15 mouse cellular contexts compared by ENCODE assay signal in genomic region chr12:108909846-108910433, GRCm38 (mm10). TPM values are rescaled to one million over a fixed set of nuclear protein-coding genes. Genes with fewer than 3 reads are reported as not detected.
DNase-seq lines count a peak whose midpoint lies in the region; ATAC-seq lines count a peak whose summit lies in the region.
"Had no signal": no experiment of that assay in that cellular context is flagged by ENCODE, and none has a peak within 500 bp of the region (broad histone marks: within the 10 kb centered on the region; RNA-seq: fewer than 3 reads in every experiment).

No protein-coding gene starts in this region.

- H3K27me3 ChIP-seq in lung, embryonic 15.5 days: no peaks in the 10 kb centered on the region
- H3K27me3 ChIP-seq in embryonic facial prominence, embryonic 12.5 days: peaks cover 11% of the 10 kb centered on the region; the same call in 1 of the 2 replicates
- H3K27me3 ChIP-seq in hindbrain, embryonic 16.5 days (replicated peaks; ENCODE audit: control insufficient read depth, insufficient read depth, low read length): no peaks in the 10 kb centered on the region; the same call in 1 of the 2 replicates
- no peaks in the 10 kb centered on the region for H3K27me3 ChIP-seq in liver, embryonic 12.5 days (replicated peaks)

- H3K27ac ChIP-seq in lung, embryonic 15.5 days: peak overlapping the region; percentile 65
- peak overlapping the region; percentile 52 for H3K27ac ChIP-seq in embryonic facial prominence, embryonic 12.5 days
- H3K27ac ChIP-seq in hindbrain, embryonic 16.5 days (ENCODE audit: low read depth, low read length): no peak overlapping the region; the same call in 1 of the 2 replicates
- no peak overlapping the region for H3K27ac ChIP-seq in liver, embryonic 12.5 days
- H3K27ac ChIP-seq: forebrain, embryonic 13.5 days; heart, embryonic 13.5 days; liver, embryonic 14.5 days; macrophage had no signal

- H3K9me3 ChIP-seq in lung, embryonic 15.5 days: no peaks in the 10 kb centered on the region
- H3K9me3 ChIP-seq in embryonic facial prominence, embryonic 12.5 days: no peaks in the 10 kb centered on the region
- no peaks in the 10 kb centered on the region for H3K9me3 ChIP-seq in hindbrain, embryonic 16.5 days (ENCODE audit: control insufficient read depth, low read length)
- no peaks in the 10 kb centered on the region for H3K9me3 ChIP-seq in liver, embryonic 12.5 days (replicated peaks)
- H3K9me3 ChIP-seq: forebrain, embryonic 13.5 days; heart, embryonic 13.5 days had no signal

- no peak overlapping the region for H3K4me2 ChIP-seq in lung, embryonic 15.5 days
- no peak overlapping the region for H3K4me2 ChIP-seq in embryonic facial prominence, embryonic 12.5 days (replicated peaks)
- H3K4me2 ChIP-seq in hindbrain, embryonic 16.5 days (ENCODE audit: low read length): no peak overlapping the region
- H3K4me2 ChIP-seq in liver, embryonic 12.5 days: no peak overlapping the region
- H3K4me2 ChIP-seq: forebrain, embryonic 13.5 days; heart, embryonic 13.5 days had no signal

- no peak overlapping the region for H3K9ac ChIP-seq in lung, embryonic 15.5 days
- no peak overlapping the region for H3K9ac ChIP-seq in embryonic facial prominence, embryonic 12.5 days
- 0 out of 2 replicates have a peak overlapping the region, but pooled peaks have one; percentile 24 for H3K9ac ChIP-seq in hindbrain, embryonic 16.5 days (ENCODE audit: low read depth, low read length)
- H3K9ac ChIP-seq in liver, embryonic 12.5 days: no peak overlapping the region
- H3K9ac ChIP-seq: forebrain, embryonic 13.5 days; heart, embryonic 13.5 days; liver, embryonic 14.5 days had no signal

- H3K36me3 ChIP-seq in lung, embryonic 15.5 days: no peaks in the 10 kb centered on the region
- no peaks in the 10 kb centered on the region for H3K36me3 ChIP-seq in embryonic facial prominence, embryonic 12.5 days
- H3K36me3 ChIP-seq in hindbrain, embryonic 16.5 days (ENCODE audit: control insufficient read depth, insufficient read depth, low read length): no peaks in the 10 kb centered on the region
- no peaks in the 10 kb centered on the region for H3K36me3 ChIP-seq in liver, embryonic 12.5 days
- H3K36me3 ChIP-seq: heart, embryonic 13.5 days had no signal

- peaks cover 28% of the 10 kb centered on the region for H3K4me1 ChIP-seq in lung, embryonic 15.5 days
- peaks cover 47% of the 10 kb centered on the region for H3K4me1 ChIP-seq in embryonic facial prominence, embryonic 12.5 days
- H3K4me1 ChIP-seq in hindbrain, embryonic 16.5 days (ENCODE audit: control insufficient read depth, insufficient read depth, low read depth, low read length): peaks cover 46% of the 10 kb centered on the region
- H3K4me1 ChIP-seq in liver, embryonic 12.5 days: no peaks in the 10 kb centered on the region
- H3K4me1 ChIP-seq: heart, embryonic 13.5 days had no signal

- no peak for DNase-seq in lung, postnatal 25 days (ENCODE audit: low spot score)
- peak; percentile 50 for DNase-seq in Muller cell, postnatal 12 days (ENCODE audit: inconsistent ontology term)
- DNase-seq in cerebellum, adult 9-11 months: no peak
- DNase-seq: adrenal gland, postnatal 36 days; embryo, embryonic 11 days; layer of hippocampus, postnatal 36 days; thymus, adult 2 months had no signal

- WGBS in lung, embryonic 15.5 days: 40% methylated on average over 8 of the region's 8 CpGs
- WGBS in embryonic facial prominence, embryonic 12.5 days: 56% methylated on average over 8 of the region's 8 CpGs
- 80% methylated on average over 8 of the region's 8 CpGs for WGBS in hindbrain, embryonic 16.5 days
- 75% methylated on average over 8 of the region's 8 CpGs for WGBS in liver, embryonic 12.5 days (ENCODE audit: insufficient replicate concordance)

- ATAC-seq in lung, embryonic 15.5 days (ENCODE audit: borderline replicate concordance, extremely low read depth, low FRiP score, low TSS enrichment): peak; percentile 63; the same call in 1 of the 2 replicates
- ATAC-seq in embryonic facial prominence, embryonic 12.5 days (ENCODE audit: insufficient number of reproducible peaks, insufficient read depth, low FRiP score, low TSS enrichment): no peak
- ATAC-seq in hindbrain, embryonic 16.5 days: no peak
- no peak for ATAC-seq in liver, embryonic 12.5 days
- ATAC-seq: forebrain, embryonic 13.5 days had no signal

- H3K4me3 ChIP-seq in lung, embryonic 15.5 days: no peak overlapping the region
- H3K4me3 ChIP-seq in embryonic facial prominence, embryonic 12.5 days: no peak overlapping the region
- H3K4me3 ChIP-seq in hindbrain, embryonic 16.5 days (ENCODE audit: low read length): no peak overlapping the region
- H3K4me3 ChIP-seq in liver, embryonic 12.5 days: no peak overlapping the region
- H3K4me3 ChIP-seq: forebrain, embryonic 13.5 days; heart, embryonic 13.5 days had no signal

RNA-seq across cellular contexts. Expression of gene Wars, which starts 16.0 kb away (rescaled TPM):
- 80.8 and 84.0 TPM in 2 replicates for polyA plus RNA-seq in lung, embryonic 15.5 days (2015; fragmentation: Nextera tagmentation; extraction: Ambion mirVana)
- polyA plus RNA-seq in embryonic facial prominence, embryonic 12.5 days (2016; fragmentation: Nextera tagmentation; extraction: Ambion mirVana): 97.5 and 98.1 TPM in 2 replicates
- polyA plus RNA-seq in hindbrain, embryonic 16.5 days (2015; fragmentation: Nextera tagmentation; extraction: Ambion mirVana): 108 and 115 TPM in 2 replicates
- polyA plus RNA-seq in liver, embryonic 12.5 days (2016; fragmentation: Nextera tagmentation; extraction: Ambion mirVana): 58.8 and 61.7 TPM in 2 replicates

RNA-seq across cellular contexts. Expression of gene Wdr25, which starts 16.5 kb away (rescaled TPM):
- 9.8 and 9.9 TPM in 2 replicates for polyA plus RNA-seq in lung, embryonic 15.5 days (2015; fragmentation: Nextera tagmentation; extraction: Ambion mirVana)
- 9.3 and 12.9 TPM in 2 replicates for polyA plus RNA-seq in embryonic facial prominence, embryonic 12.5 days (2016; fragmentation: Nextera tagmentation; extraction: Ambion mirVana)
- 5.0 and 6.0 TPM in 2 replicates for polyA plus RNA-seq in hindbrain, embryonic 16.5 days (2015; fragmentation: Nextera tagmentation; extraction: Ambion mirVana)
- 5.2 and 5.3 TPM in 2 replicates for polyA plus RNA-seq in liver, embryonic 12.5 days (2016; fragmentation: Nextera tagmentation; extraction: Ambion mirVana)

Comparison
In these comparisons a context has a peak if more than half of its experiments do, and no peak if none do; other contexts are left out.
1. H3K27ac ChIP-seq: peak in lung, embryonic 15.5 days (single experiment) and embryonic facial prominence, embryonic 12.5 days (single experiment); none in hindbrain, embryonic 16.5 days (single experiment) and liver, embryonic 12.5 days (single experiment).